Mouse (Mus musculus) mouse embryonic stem cell (cell line): ENCODE measurements at regions not wholly inside any gene's neighbourhood (a gene's known extent, or its start where the extent isn't known, plus 50 kb on each side); places are given as distances from the start of the nearest gene placed in this dataset.

Source experiments
- in situ Hi-C, 2 experiments: fragments of 300-500 bp; cut with MboI; formaldehyde crosslinking; loops; 1 replicate in 1 of 2; 3 replicates in 1 of 2; pipeline ENCODE4 v1.14.3; 2019 to 2020; ENCODE audit warnings: low sequenced_read_pairs in 2 of 2, low pct_unique_long_range_greater_than_20kb in 1 of 2, mixed read lengths in 1 of 2; ENCODE audit not compliant: unreplicated experiment in 1 of 2

GRCm38 (mm10) chr13:111935721-111936080 lies 126.9 kb upstream of the Map3k1 start:
- in situ Hi-C loops = no loop called here

- in situ Hi-C loops = no loop called here
Observed at GRCm38 (mm10) chr13:111936081-111936857, 127.5 kb upstream of the Map3k1 start.

DNA sequence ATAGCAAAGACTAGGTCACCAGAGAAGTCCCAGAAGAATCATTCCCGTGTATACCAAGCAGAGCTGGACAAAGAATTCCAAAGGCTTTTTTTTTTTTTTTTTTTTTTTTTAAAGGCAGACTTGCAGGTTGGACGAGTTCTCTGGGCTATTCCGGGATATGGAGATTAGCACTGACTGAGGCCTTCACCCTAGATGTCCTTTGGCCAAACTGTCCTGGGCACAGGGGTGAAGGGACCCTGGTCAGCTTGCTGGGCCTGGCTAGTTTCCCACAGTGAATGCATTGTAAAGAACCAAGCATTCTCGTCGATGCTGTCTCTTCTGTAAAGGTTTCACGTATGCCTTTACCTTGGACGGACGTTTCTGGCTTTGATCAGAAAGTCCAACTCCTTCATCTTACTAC lies 128.2 kb upstream of the Map3k1 start:
- in situ Hi-C loops = no loop called here

GRCm38 (mm10) chr13:111938896-111939422 lies 130.2 kb upstream of the Map3k1 start:
- in situ Hi-C loops = no loop called here

GRCm38 (mm10) chr13:111939534-111940115 lies 130.8 kb upstream of the Map3k1 start:
- in situ Hi-C loops = no loop called here

DNA sequence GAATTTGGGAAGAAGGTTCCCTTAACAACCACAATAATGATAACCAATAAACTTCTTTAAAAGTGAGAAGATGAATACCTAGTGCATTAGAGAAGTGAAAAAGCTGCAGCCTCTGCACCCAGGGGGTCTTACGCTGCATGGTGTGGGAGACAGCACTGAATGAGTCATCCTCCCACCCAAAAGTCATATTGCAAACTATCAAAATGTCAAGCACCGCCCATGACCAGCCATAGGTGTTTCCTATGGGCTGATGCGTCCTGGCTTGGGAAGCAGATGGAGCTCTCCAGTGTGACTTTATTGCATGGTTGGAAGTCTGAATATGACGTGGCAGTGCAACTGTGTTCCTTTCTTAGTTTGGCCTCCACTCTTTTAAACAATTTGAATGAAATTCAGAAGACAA lies 131.5 kb upstream of the Map3k1 start:
- in situ Hi-C loops = no loop called here

DNA sequence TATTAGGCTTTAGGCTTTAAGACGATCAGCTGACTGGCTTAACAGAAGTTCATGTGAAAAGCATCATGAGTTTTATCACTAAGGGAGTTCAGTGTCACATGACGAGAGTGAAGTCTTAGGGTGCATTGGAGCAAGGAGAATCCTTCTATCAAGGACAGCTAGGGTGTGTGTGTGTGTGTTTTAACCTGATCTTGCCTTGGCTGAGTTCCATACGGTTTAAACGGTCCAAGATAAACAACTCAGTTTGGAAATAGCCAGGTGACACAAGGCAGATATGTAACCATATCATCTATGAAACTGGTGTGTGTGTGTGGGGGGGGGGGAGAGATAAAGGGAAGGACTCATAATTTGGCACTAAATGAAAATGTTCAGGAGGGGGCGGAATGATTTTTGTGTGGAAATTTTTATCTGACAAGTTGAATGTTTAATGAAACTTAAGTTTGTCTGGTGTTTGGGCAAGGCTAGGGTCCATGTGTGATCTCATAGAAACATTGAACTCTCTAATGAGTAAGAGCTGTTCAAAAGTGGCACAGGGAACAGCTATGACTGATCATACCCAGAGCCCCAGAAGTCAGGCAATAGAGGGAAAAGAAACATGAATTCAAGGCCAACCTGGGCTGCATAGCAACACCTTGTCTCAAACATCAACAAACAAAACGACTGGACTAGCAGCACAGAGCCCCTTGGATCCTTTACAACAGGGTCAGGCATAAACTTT lies 132.2 kb upstream of the Map3k1 start:
- in situ Hi-C loops = no loop called here

GRCm38 (mm10) chr13:111941946-111942345 lies 133.2 kb upstream of the Map3k1 start:
- in situ Hi-C loops = no loop called here

- in situ Hi-C loops = no loop called here
Observed at GRCm38 (mm10) chr13:111943392-111944088, 134.7 kb upstream of the Map3k1 start.

- in situ Hi-C loops = no loop called here
Observed at GRCm38 (mm10) chr13:111944089-111944406, 135.3 kb upstream of the Map3k1 start.

DNA sequence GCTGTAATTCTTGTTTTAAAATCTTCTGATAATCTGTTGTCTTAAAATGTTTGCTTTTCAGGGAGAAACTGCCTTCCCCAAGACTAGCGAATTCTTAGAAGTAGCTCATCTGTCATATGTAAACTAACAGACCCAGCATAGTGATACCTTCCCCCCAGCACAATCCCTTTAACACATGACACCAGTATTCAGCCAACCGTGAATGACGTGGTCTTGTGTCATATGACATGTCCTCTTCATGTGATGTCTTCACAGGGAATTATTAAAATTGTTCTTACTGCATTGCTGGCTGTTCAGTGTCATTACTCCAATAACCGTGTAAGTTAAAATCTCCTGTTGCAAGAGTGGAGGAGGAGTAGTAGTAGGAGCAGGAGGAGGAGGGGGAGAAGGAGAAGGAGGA lies 137.5 kb upstream of the Map3k1 start:
- in situ Hi-C loops = no loop called here

GRCm38 (mm10) chr13:111946811-111947210 lies 138.0 kb upstream of the Map3k1 start:
- in situ Hi-C loops = no loop called here

DNA sequence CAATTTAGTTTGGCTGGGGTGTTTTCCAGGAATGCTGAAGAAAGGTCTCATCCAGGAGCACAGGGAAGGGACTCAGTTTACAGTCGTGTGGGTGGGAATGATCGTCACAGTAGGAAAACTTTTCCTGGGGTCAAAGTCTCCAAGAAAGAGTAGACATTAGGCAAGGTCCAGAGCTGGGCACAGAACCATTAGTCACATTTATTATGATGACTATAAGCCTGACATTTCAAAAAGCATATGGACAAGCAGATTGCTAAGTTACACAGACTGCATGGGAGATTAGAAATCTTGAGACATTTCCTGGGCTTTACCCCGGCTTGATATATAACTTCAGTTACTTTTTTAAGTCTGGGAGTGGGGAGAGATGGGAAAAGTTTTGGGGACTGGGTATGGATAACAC lies 139.6 kb upstream of the Map3k1 start:
- in situ Hi-C loops = no loop called here

- in situ Hi-C loops = loop anchor here in 1 of 2 experiments (25.0 kb wide), 1 partner anchor 312 kb away; no protein-coding TSS in a partner anchor
Observed at GRCm38 (mm10) chr13:111950042-111950441, 141.2 kb upstream of the Map3k1 start.

- in situ Hi-C loops = loop anchor here in 1 of 2 experiments (25.0 kb wide), 1 partner anchor 308 kb away; no protein-coding TSS in a partner anchor
Observed at GRCm38 (mm10) chr13:111953860-111954519, 145.2 kb upstream of the Map3k1 start.

DNA sequence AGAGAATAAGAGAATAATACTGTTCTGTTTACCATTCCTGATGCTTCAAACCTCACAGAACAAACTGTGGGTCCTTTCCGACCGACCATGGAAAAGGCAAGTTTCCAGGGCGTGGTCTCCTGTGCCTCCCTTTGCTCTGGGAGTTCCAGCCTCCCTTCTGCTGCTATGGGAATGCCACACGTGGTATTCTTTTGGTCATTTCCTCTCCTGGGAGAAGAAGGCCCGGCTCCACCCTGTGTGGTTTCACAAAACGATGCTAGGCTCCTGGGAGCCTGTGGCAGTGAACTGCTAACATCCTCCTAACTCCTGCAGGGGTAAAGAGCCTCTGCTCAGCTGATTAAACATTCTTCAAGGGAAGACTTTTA lies 145.7 kb upstream of the Map3k1 start:
- in situ Hi-C loops = loop anchor here in 1 of 2 experiments (25.0 kb wide), 1 partner anchor 308 kb away; no protein-coding TSS in a partner anchor

DNA sequence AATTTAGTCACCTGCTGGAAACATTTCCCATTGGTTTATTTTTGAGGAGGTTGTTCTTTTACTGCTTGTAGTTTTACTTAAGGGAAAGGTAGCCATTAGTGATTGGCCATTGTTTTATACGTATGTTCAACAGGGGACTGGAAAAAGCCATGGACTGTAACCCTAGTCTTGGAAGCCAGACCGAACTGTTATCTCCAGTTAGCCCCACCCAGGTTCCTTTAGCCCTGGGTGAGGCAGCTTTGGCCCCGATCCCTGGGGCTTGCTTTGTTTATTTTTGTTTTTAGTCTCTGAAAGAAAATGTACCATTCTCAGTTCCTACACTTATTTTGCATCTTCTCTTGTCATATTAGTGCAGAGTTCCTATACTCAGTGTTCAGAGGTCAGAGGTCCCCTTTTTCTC lies 148.3 kb upstream of the Map3k1 start:
- in situ Hi-C loops = loop anchor here in 1 of 2 experiments (25.0 kb wide), 1 partner anchor 305 kb away; no protein-coding TSS in a partner anchor

DNA sequence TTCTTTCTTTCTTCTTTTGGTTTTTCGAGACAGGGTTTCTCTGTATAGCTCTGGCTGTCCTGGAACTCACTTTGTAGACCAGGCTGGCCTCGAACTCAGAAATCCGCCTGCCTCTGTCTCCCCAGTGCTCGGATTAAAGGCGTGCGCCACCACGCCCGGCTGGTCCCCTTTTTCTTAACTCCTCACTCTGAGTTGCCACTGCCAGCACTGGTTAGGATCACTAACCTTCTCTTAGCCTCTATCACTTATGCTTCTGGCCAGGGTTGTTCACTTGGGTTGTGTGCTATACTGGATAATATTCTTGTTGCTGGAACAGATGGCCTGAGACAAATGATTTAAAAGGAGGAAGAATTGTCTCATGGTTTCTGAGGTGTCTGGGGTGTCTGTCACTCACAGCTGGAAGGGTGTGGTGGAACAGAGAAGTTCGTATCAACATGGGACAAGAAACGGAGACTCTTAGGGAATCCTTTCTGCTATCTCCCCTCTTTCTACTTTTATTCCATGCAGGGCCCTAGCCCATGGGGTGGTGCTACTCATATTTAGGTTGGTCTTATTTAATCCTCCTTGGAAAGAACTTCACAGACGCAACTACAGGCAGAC lies 149.0 kb upstream of the Map3k1 start:
- in situ Hi-C loops = loop anchor here in 1 of 2 experiments (25.0 kb wide), 1 partner anchor 305 kb away; no protein-coding TSS in a partner anchor
